Mouse (Mus musculus) hindbrain, embryonic 16.5 days (tissue): Measurements from ENCODE around the gene Camkk1. TPM values are rescaled to one million over a fixed set of nuclear protein-coding genes. Genes with fewer than 3 reads are reported as not detected.

ENCODE experiments used
- ATAC-seq: fragments of 200-750 bp; cut with Nextera tagmentation; 2 replicates; pipeline ENCODE4 v1.8.0; 2017; ENCODE audit warnings: moderate TSS enrichment, moderate library complexity
- H3K27ac ChIP-seq: fragments of 300-500 bp; sonication (generic); 2 replicates; pipeline ENCODE4 v1.5.1; 2014; ENCODE audit warnings: low read depth, mild to moderate bottlenecking, control low read depth, low read length, moderate library complexity
- H3K27me3 ChIP-seq: fragments of 300-500 bp; sonication (generic); replicated peaks from 2 replicates; pipeline ENCODE4 v1.6.1; 2014; ENCODE audit warnings: low read length; ENCODE audit not compliant: control insufficient read depth, insufficient read depth
- H3K36me3 ChIP-seq: fragments of 300-500 bp; sonication (generic); 2 replicates; pipeline ENCODE4 v1.6.1; 2014; ENCODE audit warnings: mild to moderate bottlenecking, low read length, moderate library complexity, mixed read lengths; ENCODE audit not compliant: control insufficient read depth, insufficient read depth
- H3K4me1 ChIP-seq: fragments of 300-500 bp; sonication (generic); 2 replicates; pipeline ENCODE4 v1.6.1; 2014; ENCODE audit warnings: low read depth, low read length; ENCODE audit not compliant: control insufficient read depth, insufficient read depth
- H3K4me2 ChIP-seq: fragments of 300-500 bp; sonication (generic); 2 replicates; pipeline ENCODE4 v1.6.1; 2014; ENCODE audit warnings: mild to moderate bottlenecking, low read length, control low read depth, moderate library complexity
- H3K4me3 ChIP-seq: fragments of 300-500 bp; sonication (generic); 2 replicates; pipeline ENCODE4 v1.5.1; 2014; ENCODE audit warnings: mild to moderate bottlenecking, low read length, control low read depth, moderate library complexity
- H3K9ac ChIP-seq: fragments of 300-500 bp; sonication (generic); 2 replicates; pipeline ENCODE4 v1.6.1; 2014; ENCODE audit warnings: low read depth, mild to moderate bottlenecking, control low read depth, low read length, moderate library complexity
- H3K9me3 ChIP-seq: fragments of 300-500 bp; sonication (generic); 2 replicates; pipeline ENCODE4 v1.6.1; 2014; ENCODE audit warnings: mild to moderate bottlenecking, low read length, moderate library complexity; ENCODE audit not compliant: control insufficient read depth
- WGBS: fragments of 180-500 bp; shearing (Covaris S2); extraction: QIAGEN DNeasy Blood & Tissue Kit; methylation state at CpG from one replicate; pipeline ENCODE4 v1.1.7; 2014; 5-methylcytosine and 5-hydroxymethylcytosine counted together
- polyA plus RNA-seq: library from polyadenylated mRNA; unstranded; fragments of >200 nt; fragmentation: Nextera tagmentation; extraction: Ambion mirVana; gene quantifications from 2 replicates; pipeline ENCODE4 v1.2.1, GENCODE M21; 2015

The Camkk1 gene
- polyA plus RNA-seq, 1 experiment from 2014 or later: 35.8 TPM

GRCm38 (mm10) chr11:72991961-72992360 lies 26.8 kb upstream of the Camkk1 start:
- Histone ChIP-seq H3K4me2 (no peak overlapping the region), H3K36me3 (no peaks in the 10 kb centered on the region), H3K4me3 (no peak overlapping the region), H3K9ac (no peak overlapping the region), H3K27me3 (no peaks in the 10 kb centered on the region), H3K27ac (no peak overlapping the region), H3K4me1 (no peaks in the 10 kb centered on the region), H3K9me3 (no peaks in the 10 kb centered on the region)
- no peak for ATAC-seq
- WGBS: 61% methylated on average over 9 of the region's 9 CpGs

GRCm38 (mm10) chr11:72996346-72996745 lies 22.5 kb upstream of the Camkk1 start:
- H3K36me3 ChIP-seq: no peaks in the 10 kb centered on the region
- no peak overlapping the region for H3K4me2 ChIP-seq
- H3K27ac ChIP-seq: no peak overlapping the region
- 92% methylated on average over 6 of the region's 6 CpGs for WGBS
- no peak overlapping the region for H3K9ac ChIP-seq
- ATAC-seq: no peak
- no peaks in the 10 kb centered on the region for H3K4me1 ChIP-seq
- no peaks in the 10 kb centered on the region for H3K9me3 ChIP-seq
- H3K4me3 ChIP-seq: no peak overlapping the region
- H3K27me3 ChIP-seq: no peaks in the 10 kb centered on the region

GRCm38 (mm10) chr11:72996781-72997180 lies 22.0 kb upstream of the Camkk1 start:
- no peaks in the 10 kb centered on the region for H3K9me3 ChIP-seq
- no peak overlapping the region for H3K4me3 ChIP-seq
- H3K4me2 ChIP-seq: no peak overlapping the region
- H3K27ac ChIP-seq: no peak overlapping the region
- H3K4me1 ChIP-seq: no peaks in the 10 kb centered on the region
- H3K27me3 ChIP-seq: no peaks in the 10 kb centered on the region
- no peak for ATAC-seq
- WGBS: 87% methylated on average over 2 of the region's 2 CpGs
- no peaks in the 10 kb centered on the region for H3K36me3 ChIP-seq
- H3K9ac ChIP-seq: no peak overlapping the region

GRCm38 (mm10) chr11:72997529-72998326 lies 21.1 kb upstream of the Camkk1 start:
- no peak overlapping the region for H3K27ac ChIP-seq
- WGBS: 71% methylated on average over 13 of the region's 13 CpGs
- no peaks in the 10 kb centered on the region for H3K27me3 ChIP-seq
- H3K4me2 ChIP-seq: no peak overlapping the region
- ATAC-seq: no peak
- H3K9ac ChIP-seq: no peak overlapping the region
- H3K4me1 ChIP-seq: no peaks in the 10 kb centered on the region
- H3K9me3 ChIP-seq: no peaks in the 10 kb centered on the region
- H3K4me3 ChIP-seq: no peak overlapping the region
- no peaks in the 10 kb centered on the region for H3K36me3 ChIP-seq

- no peak for ATAC-seq
- H3K9me3 ChIP-seq: no peaks in the 10 kb centered on the region
Measured at GRCm38 (mm10) chr11:72998771-72999170, 20.0 kb upstream of the Camkk1 start, which contains the start of gene P2rx1. TSS of gene P2rx1 (plus strand) at chr11:72999103.

GRCm38 (mm10) chr11:73001029-73001428 lies 17.8 kb upstream of the Camkk1 start:
- Histone ChIP-seq H3K9ac (no peak overlapping the region), H3K27ac (no peak overlapping the region), H3K4me1 (no peaks in the 10 kb centered on the region), H3K9me3 (no peaks in the 10 kb centered on the region), H3K36me3 (no peaks in the 10 kb centered on the region), H3K4me2 (no peak overlapping the region), H3K4me3 (no peak overlapping the region), H3K27me3 (no peaks in the 10 kb centered on the region)
- no peak for ATAC-seq
- WGBS: 14% methylated on average over 6 of the region's 6 CpGs

More at GRCm38 (mm10) chr11:72998771-72999170, 20.0 kb upstream of the Camkk1 start, which contains the start of gene P2rx1:
- Histone ChIP-seq H3K4me2 (no peak within 1 kb of the TSS), H3K27ac (no peak within 1 kb of the TSS), H3K4me1 (no peaks in the 10 kb centered on the region), H3K36me3 (no peaks in the 10 kb centered on the region), H3K4me3 (no peak within 1 kb of the TSS), H3K9ac (no peak within 1 kb of the TSS), H3K27me3 (no peaks in the 10 kb centered on the region)
- WGBS: 63% methylated on average over 8 of the region's 8 CpGs

- Histone ChIP-seq H3K4me3 (no peak overlapping the region), H3K9me3 (no peaks in the 10 kb centered on the region), H3K27ac (no peak overlapping the region), H3K4me2 (no peak overlapping the region), H3K27me3 (no peaks in the 10 kb centered on the region; the same call in 1 of the 2 replicates), H3K36me3 (no peaks in the 10 kb centered on the region), H3K4me1 (no peaks in the 10 kb centered on the region), H3K9ac (no peak overlapping the region)
- 11% methylated on average over 2 of the region's 2 CpGs for WGBS
- peak; percentile 82 for ATAC-seq
Measured at GRCm38 (mm10) chr11:73006377-73006776, 12.4 kb upstream of the Camkk1 start.

GRCm38 (mm10) chr11:73007113-73007512 lies 11.7 kb upstream of the Camkk1 start:
- Histone ChIP-seq H3K4me1 (no peaks in the 10 kb centered on the region), H3K4me3 (no peak overlapping the region), H3K9me3 (no peaks in the 10 kb centered on the region), H3K4me2 (no peak overlapping the region), H3K27me3 (no peaks in the 10 kb centered on the region; the same call in 1 of the 2 replicates), H3K27ac (no peak overlapping the region), H3K36me3 (no peaks in the 10 kb centered on the region), H3K9ac (no peak overlapping the region)
- ATAC-seq: no peak
- WGBS: 68% methylated on average over 3 of the region's 3 CpGs

- no peak overlapping the region for H3K4me2 ChIP-seq
- no peaks in the 10 kb centered on the region; the same call in 1 of the 2 replicates for H3K27me3 ChIP-seq
- no peak overlapping the region for H3K27ac ChIP-seq
- WGBS: 65% methylated on average over 11 of the region's 11 CpGs
- no peak overlapping the region for H3K9ac ChIP-seq
- H3K4me3 ChIP-seq: no peak overlapping the region
- no peaks in the 10 kb centered on the region for H3K36me3 ChIP-seq
- H3K9me3 ChIP-seq: no peaks in the 10 kb centered on the region
- ATAC-seq: no peak
- no peaks in the 10 kb centered on the region for H3K4me1 ChIP-seq
Measured at GRCm38 (mm10) chr11:73007698-73008481, 10.9 kb upstream of the Camkk1 start.
